8 mouse cellular contexts compared by ENCODE assay signal in the genomic region with DNA sequence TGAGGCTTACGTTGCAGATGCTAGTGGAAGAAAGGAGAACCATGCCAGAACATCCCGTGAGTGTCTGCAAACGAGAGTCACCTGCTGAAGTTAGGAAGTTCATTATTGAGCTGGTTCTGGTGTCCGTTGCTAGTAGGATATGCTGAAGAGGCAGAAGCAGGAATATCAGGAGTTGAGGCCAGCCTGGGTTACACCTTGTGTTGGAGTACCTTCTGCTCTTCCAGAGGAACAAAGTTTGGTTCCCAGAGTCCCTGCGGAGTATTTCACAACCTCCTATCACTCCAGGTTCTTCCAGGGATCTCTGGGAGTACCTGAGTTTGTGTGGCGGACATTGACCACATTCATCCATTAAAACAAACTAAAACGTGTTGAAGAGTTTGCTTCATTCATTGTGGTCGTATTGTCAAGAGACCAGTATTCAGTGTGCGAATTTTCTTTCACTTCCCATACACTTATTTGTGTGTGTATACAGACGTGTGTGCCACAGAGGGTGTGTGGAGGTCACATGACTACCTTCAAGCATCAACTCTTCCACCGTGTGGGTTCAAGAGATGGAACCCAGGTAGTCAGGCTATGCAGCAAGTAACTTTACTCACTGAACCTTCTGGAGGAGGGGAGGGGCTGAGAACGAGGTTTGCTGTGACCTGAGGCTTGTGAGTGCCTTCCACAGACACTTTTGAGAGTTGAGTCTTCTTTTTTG. TPM values are rescaled to one million over a fixed set of nuclear protein-coding genes. Genes with fewer than 3 reads are reported as not detected.
DNase-seq lines count a peak whose midpoint lies in the region; ATAC-seq and TF ChIP-seq lines count a peak whose summit lies in the region.

No protein-coding gene starts in this region.

- no peak for ATAC-seq in kidney, embryonic 15.5 days (replicated peaks; ENCODE audit: low FRiP score)
- ATAC-seq in hindbrain, postnatal 0 days = no peak
- no peak for ATAC-seq in midbrain, embryonic 16.5 days
- no peak for ATAC-seq in cerebellum, adult (ENCODE audit: insufficient number of reproducible peaks, low FRiP score, low TSS enrichment)

- no peak for DNase-seq in kidney, postnatal 36 days
- no peak for DNase-seq in hindbrain, postnatal 0 days (ENCODE audit: low spot score)
- DNase-seq in right cerebral cortex, postnatal 25 days = no peak
- DNase-seq in ovary, postnatal 36 days (ENCODE audit: low spot score) = no peak

- H3K27ac ChIP-seq in kidney, embryonic 15.5 days = peak overlapping the region; percentile 76
- 0 out of 2 replicates have a peak overlapping the region, but pooled peaks have one; percentile 29 for H3K27ac ChIP-seq in brown adipose tissue, adult 24 weeks (replicated peaks; ENCODE audit: low read depth, low read length)
- H3K27ac ChIP-seq in hindbrain, postnatal 0 days = peak overlapping the region; percentile 77
- peak overlapping the region; percentile 71 for H3K27ac ChIP-seq in midbrain, embryonic 16.5 days (ENCODE audit: low read length)

- H3K27me3 ChIP-seq in kidney, embryonic 15.5 days = no peaks in the 10 kb centered on the region
- H3K27me3 ChIP-seq in hindbrain, postnatal 0 days (ENCODE audit: insufficient read depth, low read length) = no peaks in the 10 kb centered on the region
- no peaks in the 10 kb centered on the region for H3K27me3 ChIP-seq in midbrain, embryonic 16.5 days (ENCODE audit: control insufficient read depth, insufficient read depth, low read depth, low read length)

- H3K36me3 ChIP-seq in kidney, embryonic 15.5 days = peaks cover 36% of the 10 kb centered on the region
- peaks cover 15% of the 10 kb centered on the region; the same call in 1 of the 2 replicates for H3K36me3 ChIP-seq in hindbrain, postnatal 0 days (ENCODE audit: insufficient read depth, low read length)
- H3K36me3 ChIP-seq in midbrain, embryonic 16.5 days (ENCODE audit: control insufficient read depth, insufficient read depth, low read length) = peaks cover 21% of the 10 kb centered on the region

- 55% methylated on average over 12 of the region's 12 CpGs for WGBS in kidney, embryonic 15.5 days
- WGBS in hindbrain, postnatal 0 days = 55% methylated on average over 12 of the region's 12 CpGs
- 53% methylated on average over 12 of the region's 12 CpGs for WGBS in midbrain, embryonic 16.5 days

- peak overlapping the region; percentile 82 for H3K4me3 ChIP-seq in kidney, embryonic 15.5 days (replicated peaks)
- peak overlapping the region; percentile 76 for H3K4me3 ChIP-seq in brown adipose tissue, adult 24 weeks (ENCODE audit: insufficient read depth, low read depth, low read length)
- peak overlapping the region; percentile 81 for H3K4me3 ChIP-seq in hindbrain, postnatal 0 days (ENCODE audit: low read length)
- H3K4me3 ChIP-seq in midbrain, embryonic 16.5 days (ENCODE audit: low read depth, low read length) = peak overlapping the region; percentile 80

- H3K9me3 ChIP-seq in kidney, embryonic 15.5 days (replicated peaks) = no peaks in the 10 kb centered on the region
- no peaks in the 10 kb centered on the region for H3K9me3 ChIP-seq in hindbrain, postnatal 0 days (ENCODE audit: low read length)
- no peaks in the 10 kb centered on the region for H3K9me3 ChIP-seq in midbrain, embryonic 16.5 days (replicated peaks; ENCODE audit: control insufficient read depth, low read length, poor library complexity, severe bottlenecking)

- peak overlapping the region; percentile 90 for H3K4me2 ChIP-seq in kidney, embryonic 15.5 days
- peak overlapping the region; percentile 85 for H3K4me2 ChIP-seq in hindbrain, postnatal 0 days (ENCODE audit: low read depth, low read length)
- peak overlapping the region; percentile 85 for H3K4me2 ChIP-seq in midbrain, embryonic 16.5 days (ENCODE audit: low read length)

- H3K9ac ChIP-seq in kidney, embryonic 15.5 days = peak overlapping the region; percentile 83
- H3K9ac ChIP-seq in hindbrain, postnatal 0 days (replicated peaks; ENCODE audit: low read length) = peak overlapping the region; percentile 73
- H3K9ac ChIP-seq in midbrain, embryonic 16.5 days (ENCODE audit: low read depth, low read length) = peak overlapping the region; percentile 90

- no peak for TF ChIP-seq CTCF in hindbrain, postnatal 0 days (IDR thresholded peaks at IDR 0.05; ENCODE audit: low read depth)

- H3K4me1 ChIP-seq in kidney, embryonic 15.5 days = peaks cover 47% of the 10 kb centered on the region
- H3K4me1 ChIP-seq in brown adipose tissue, adult 24 weeks (ENCODE audit: control insufficient read depth, insufficient read depth, insufficient read length, low read length) = no peaks in the 10 kb centered on the region
- no peaks in the 10 kb centered on the region for H3K4me1 ChIP-seq in hindbrain, postnatal 0 days (ENCODE audit: insufficient read depth, low read length)
- peaks cover 18% of the 10 kb centered on the region for H3K4me1 ChIP-seq in midbrain, embryonic 16.5 days (ENCODE audit: control insufficient read depth, insufficient read depth, low read length)

RNA-seq across cellular contexts. Expression of a gene that starts 6.6 kb away (rescaled TPM):
- 783 and 843 TPM in 2 replicates for polyA plus RNA-seq in kidney, embryonic 15.5 days (2015; fragmentation: Nextera tagmentation; extraction: Ambion mirVana)
- polyA plus RNA-seq in brown adipose tissue, adult 24 weeks (2012; ENCODE audit: insufficient read depth, insufficient read length, missing spikeins) = 403 and 404 TPM in 2 replicates
- 137 and 147 TPM in 2 replicates for total RNA-seq in hindbrain, postnatal 0 days (2014; rRNA removed)
- polyA plus RNA-seq in hindbrain, postnatal 0 days (2015; fragmentation: Nextera tagmentation; extraction: Ambion mirVana) = 432 and 453 TPM in 2 replicates
- 391 and 407 TPM in 2 replicates for polyA plus RNA-seq in midbrain, embryonic 16.5 days (2015; fragmentation: Nextera tagmentation; extraction: Ambion mirVana)

RNA-seq across cellular contexts. Expression of a gene that starts 38.2 kb away (rescaled TPM):
- polyA plus RNA-seq in kidney, embryonic 15.5 days (2015; fragmentation: Nextera tagmentation; extraction: Ambion mirVana) = 1.5 and 2.0 TPM in 2 replicates
- not detected in 2 replicates for polyA plus RNA-seq in brown adipose tissue, adult 24 weeks (2012; ENCODE audit: insufficient read depth, insufficient read length, missing spikeins)
- 4.0 and 7.0 TPM in 2 replicates for total RNA-seq in hindbrain, postnatal 0 days (2014; rRNA removed)
- 3.7 and 4.4 TPM in 2 replicates for polyA plus RNA-seq in hindbrain, postnatal 0 days (2015; fragmentation: Nextera tagmentation; extraction: Ambion mirVana)
- 4.4 and 5.5 TPM in 2 replicates for polyA plus RNA-seq in midbrain, embryonic 16.5 days (2015; fragmentation: Nextera tagmentation; extraction: Ambion mirVana)
